Mouse (Mus musculus): ENCODE measurements around the gene Nrp2.

GRCm38 (mm10) chr1:62750408-62751008, 47.4 kb downstream of the Nrp2 start:
- TF ChIP-seq ZNF384 (IDR thresholded peaks at IDR 0.05; ENCODE audit: low read depth, low read length) (no peak), MAFK (IDR thresholded peaks at IDR 0.05; ENCODE audit: insufficient read depth, low read depth, low read length) (no peak), HCFC1 (IDR thresholded peaks at IDR 0.05; ENCODE audit: borderline replicate concordance, insufficient read depth, low read length) (no peak), ZC3H11A (IDR thresholded peaks at IDR 0.05; ENCODE audit: borderline replicate concordance, low read depth, low read length) (no peak), CHD2 (IDR thresholded peaks at IDR 0.05; ENCODE audit: low read depth, low read length) (no peak)
